Mouse (Mus musculus) bone marrow, adult 2 months (tissue): ENCODE measurements at regions not wholly inside any gene's neighbourhood (a gene's known extent, or its start where the extent isn't known, plus 50 kb on each side); places are given as distances from the start of the nearest gene placed in this dataset.

Experiments used
- H3K27ac ChIP-seq: fragments of 200-500 bp; 2 replicates; pipeline ENCODE4 v1.5.1; 2012; ENCODE audit warnings: low read depth, mild to moderate bottlenecking, control low read depth, inconsistent platforms, low read length; ENCODE audit not compliant: control insufficient read depth, poor library complexity, insufficient read depth
- H3K4me1 ChIP-seq: fragments of 200-500 bp; 2 replicates; pipeline ENCODE4 v1.6.1; 2011; ENCODE audit warnings: low read length; ENCODE audit not compliant: control insufficient read depth, insufficient read depth
- H3K4me3 ChIP-seq: fragments of 200-500 bp; replicated peaks from 2 replicates; pipeline ENCODE3; 2011; ENCODE audit warnings: mild to moderate bottlenecking, low read depth, low read length, control low read depth; ENCODE audit not compliant: control insufficient read depth
- CTCF ChIP-seq: fragments of 200-500 bp; IDR thresholded peaks from 2 replicates; pipeline ENCODE4 v1.5.1; 2011; ENCODE audit warnings: low read length, control low read depth; ENCODE audit not compliant: control insufficient read depth, insufficient read depth
- POLR2A ChIP-seq: fragments of 200-500 bp; IDR thresholded peaks from 2 replicates; pipeline ENCODE4 v1.6.1; 2011; ENCODE audit warnings: low read depth, mild to moderate bottlenecking, control low read depth, low read length, borderline replicate concordance; ENCODE audit not compliant: control insufficient read depth
- WGBS: fragments of 180-500 bp; shearing (Covaris S2); methylation state at CpG from one replicate; pipeline ENCODE4 v1.1.7; 2018; 5-methylcytosine and 5-hydroxymethylcytosine counted together

GRCm38 (mm10) chr1:98173907-98174810, 78.7 kb upstream of the Pam start:
- Histone ChIP-seq H3K4me3 (no peak overlapping the region), H3K27ac (no peak overlapping the region), H3K4me1 (no peaks in the 10 kb centered on the region)
- TF ChIP-seq CTCF, result no peak
- no peak for TF ChIP-seq POLR2A
- WGBS, result 85% methylated on average over 11 of the region's 11 CpGs

- Histone ChIP-seq H3K27ac (no peak overlapping the region), H3K4me1 (no peaks in the 10 kb centered on the region), H3K4me3 (no peak overlapping the region)
- no peak for TF ChIP-seq POLR2A
- no peak for TF ChIP-seq CTCF
- 79% methylated on average over 2 of the region's 2 CpGs for WGBS
Observed at GRCm38 (mm10) chr1:98173431-98173830, 78.0 kb upstream of the Pam start.

GRCm38 (mm10) chr1:98171291-98171690, 75.8 kb upstream of the Pam start:
- H3K27ac ChIP-seq, result no peak overlapping the region
- no peak for TF ChIP-seq POLR2A
- TF ChIP-seq CTCF, result no peak
- H3K4me3 ChIP-seq, result no peak overlapping the region
- no peaks in the 10 kb centered on the region for H3K4me1 ChIP-seq
- WGBS, result 70% methylated on average over 2 of the region's 2 CpGs

GRCm38 (mm10) chr1:98169352-98169751, 73.9 kb upstream of the Pam start:
- Histone ChIP-seq H3K4me3 (no peak overlapping the region), H3K4me1 (no peaks in the 10 kb centered on the region), H3K27ac (no peak overlapping the region)
- TF ChIP-seq POLR2A (no peak), CTCF (no peak)

- 30% methylated on average over 4 of the region's 4 CpGs for WGBS
- no peak overlapping the region for H3K27ac ChIP-seq
- no peaks in the 10 kb centered on the region for H3K4me1 ChIP-seq
- no peak for TF ChIP-seq CTCF
- no peak for TF ChIP-seq POLR2A
- no peak overlapping the region for H3K4me3 ChIP-seq
Observed at GRCm38 (mm10) chr1:98167800-98168199, 72.4 kb upstream of the Pam start.

- TF ChIP-seq CTCF, result no peak
- TF ChIP-seq POLR2A, result no peak
- Histone ChIP-seq H3K4me3 (no peak overlapping the region), H3K4me1 (no peaks in the 10 kb centered on the region), H3K27ac (no peak overlapping the region)
- 72% methylated on average over 2 of the region's 2 CpGs for WGBS
Observed at GRCm38 (mm10) chr1:98162639-98162927, 67.1 kb upstream of the Pam start.

GRCm38 (mm10) chr1:98161882-98162638, 66.6 kb upstream of the Pam start:
- Histone ChIP-seq H3K4me3 (no peak overlapping the region), H3K4me1 (no peaks in the 10 kb centered on the region), H3K27ac (no peak overlapping the region)
- TF ChIP-seq POLR2A, result no peak
- no peak for TF ChIP-seq CTCF
- WGBS, result 75% methylated on average over 5 of the region's 5 CpGs

GRCm38 (mm10) chr1:98158969-98159368, 63.5 kb upstream of the Pam start:
- H3K4me1 ChIP-seq, result no peaks in the 10 kb centered on the region
- WGBS, result 71% methylated on average over 2 of the region's 2 CpGs
- H3K27ac ChIP-seq, result no peak overlapping the region
- no peak overlapping the region for H3K4me3 ChIP-seq
- no peak for TF ChIP-seq CTCF
- no peak for TF ChIP-seq POLR2A
